22 mouse cellular contexts compared by ENCODE assay signal in genomic region chr2:30214745-30215144, GRCm38 (mm10). TPM values are rescaled to one million over a fixed set of nuclear protein-coding genes. Genes with fewer than 3 reads are reported as not detected.
DNase-seq lines count a peak whose midpoint lies in the region; ATAC-seq and TF ChIP-seq lines count a peak whose summit lies in the region.
"Had no signal": no experiment of that assay in that cellular context is flagged by ENCODE, and none has a peak within 500 bp of the region (broad histone marks: within the 10 kb centered on the region; RNA-seq: fewer than 3 reads in every experiment).

No protein-coding gene starts in this region.

- no peaks in the 10 kb centered on the region for H3K36me3 ChIP-seq in heart, embryonic 11.5 days (ENCODE audit: control insufficient read depth, insufficient read depth, low read length)
- no peaks in the 10 kb centered on the region for H3K36me3 ChIP-seq in lung, postnatal 0 days (ENCODE audit: insufficient read depth, low read length)
- no peaks in the 10 kb centered on the region for H3K36me3 ChIP-seq in forebrain, embryonic 14.5 days (ENCODE audit: control insufficient read depth, insufficient read depth, low read length)
- H3K36me3 ChIP-seq: embryonic facial prominence, embryonic 12.5 days; hindbrain, embryonic 10.5 days; limb, embryonic 12.5 days; lung, embryonic 15.5 days; midbrain, embryonic 15.5 days; neural tube, embryonic 15.5 days had no signal

- intact Hi-C loops in heart, postnatal 25 days (cut with DNase I) = no loop called here

- peak overlapping the region; percentile 42; the same call in 1 of the 2 replicates for H3K27ac ChIP-seq in heart, embryonic 11.5 days (ENCODE audit: low read depth, low read length)
- H3K27ac ChIP-seq in lung, postnatal 0 days (ENCODE audit: low read length) = peak overlapping the region; percentile 38
- H3K27ac ChIP-seq in forebrain, embryonic 14.5 days (ENCODE audit: low read depth, low read length) = no peak overlapping the region
- H3K27ac ChIP-seq: embryonic facial prominence, embryonic 12.5 days; forebrain, embryonic 13.5 days; hindbrain, embryonic 10.5 days; limb, embryonic 12.5 days; lung, embryonic 15.5 days; midbrain, embryonic 15.5 days; neural tube, embryonic 15.5 days had no signal

- no peak for TF ChIP-seq EP300 in lung, postnatal 0 days (IDR thresholded peaks at IDR 0.05)

- H3K4me3 ChIP-seq in heart, embryonic 11.5 days (ENCODE audit: low read depth, low read length) = no peak overlapping the region
- no peak overlapping the region for H3K4me3 ChIP-seq in lung, adult 2 months (replicated peaks; ENCODE audit: extremely low read depth, low read depth, low read length)
- no peak overlapping the region for H3K4me3 ChIP-seq in lung, postnatal 0 days (ENCODE audit: low read depth, low read length)
- no peak overlapping the region for H3K4me3 ChIP-seq in forebrain, embryonic 14.5 days (ENCODE audit: low read depth, low read length)
- H3K4me3 ChIP-seq: embryonic facial prominence, embryonic 12.5 days; erythroblast, embryonic 14.5 days; forebrain, embryonic 13.5 days; hindbrain, embryonic 10.5 days; limb, embryonic 12.5 days; lung, embryonic 15.5 days; midbrain, embryonic 15.5 days; neural tube, embryonic 15.5 days had no signal

- no peaks in the 10 kb centered on the region for H3K4me1 ChIP-seq in heart, embryonic 11.5 days (ENCODE audit: control insufficient read depth, insufficient read depth, low read length)
- H3K4me1 ChIP-seq in lung, adult 2 months (ENCODE audit: control insufficient read depth, insufficient read depth, low read length) = no peaks in the 10 kb centered on the region
- H3K4me1 ChIP-seq in lung, postnatal 0 days (ENCODE audit: insufficient read depth, low read depth, low read length) = no peaks in the 10 kb centered on the region
- H3K4me1 ChIP-seq in forebrain, embryonic 14.5 days (ENCODE audit: control insufficient read depth, insufficient read depth, low read length) = no peaks in the 10 kb centered on the region
- H3K4me1 ChIP-seq: embryonic facial prominence, embryonic 12.5 days; forebrain, embryonic 13.5 days; hindbrain, embryonic 10.5 days; limb, embryonic 12.5 days; lung, embryonic 15.5 days; midbrain, embryonic 15.5 days; neural tube, embryonic 15.5 days had no signal

- H3K4me2 ChIP-seq in heart, embryonic 11.5 days = no peak overlapping the region
- H3K4me2 ChIP-seq in lung, postnatal 0 days (replicated peaks; ENCODE audit: low read depth, low read length) = no peak overlapping the region
- H3K4me2 ChIP-seq in forebrain, embryonic 14.5 days (ENCODE audit: low read length) = no peak overlapping the region
- H3K4me2 ChIP-seq: embryonic facial prominence, embryonic 12.5 days; forebrain, embryonic 13.5 days; limb, embryonic 12.5 days; lung, embryonic 15.5 days; midbrain, embryonic 15.5 days; neural tube, embryonic 15.5 days had no signal

- 88% methylated on average over 3 of the region's 3 CpGs for WGBS in heart, embryonic 11.5 days (ENCODE audit: insufficient replicate concordance)
- WGBS in lung, adult 2 months = 70% methylated on average over 3 of the region's 3 CpGs
- 73% methylated on average over 3 of the region's 3 CpGs for WGBS in lung, postnatal 0 days
- WGBS in forebrain, embryonic 14.5 days = 96% methylated on average over 3 of the region's 3 CpGs

- TF ChIP-seq POLR2A in lung, adult 2 months (IDR thresholded peaks at IDR 0.05; ENCODE audit: borderline replicate concordance, extremely low read depth, low read depth, low read length) = no peak

- no peak overlapping the region for H3K9ac ChIP-seq in heart, embryonic 11.5 days (ENCODE audit: low read depth, low read length)
- H3K9ac ChIP-seq in lung, postnatal 0 days (replicated peaks; ENCODE audit: low read depth) = no peak overlapping the region
- H3K9ac ChIP-seq in forebrain, embryonic 14.5 days (ENCODE audit: low read length) = no peak overlapping the region
- H3K9ac ChIP-seq: embryonic facial prominence, embryonic 12.5 days; forebrain, embryonic 13.5 days; limb, embryonic 12.5 days; lung, embryonic 15.5 days; midbrain, embryonic 15.5 days; neural tube, embryonic 15.5 days had no signal

- 0 out of 2 replicates have a peak, but pooled peaks have one; percentile 35 for ATAC-seq in heart, embryonic 11.5 days (replicated peaks; ENCODE audit: insufficient number of reproducible peaks, low FRiP score, low TSS enrichment)
- peak; percentile 18; the same call in 1 of the 2 replicates for ATAC-seq in lung, postnatal 0 days
- ATAC-seq in forebrain, embryonic 14.5 days = no peak
- ATAC-seq: forebrain, embryonic 13.5 days; midbrain, embryonic 15.5 days had no signal

- H3K27me3 ChIP-seq in heart, embryonic 11.5 days (ENCODE audit: control insufficient read depth, insufficient read depth, low read length) = no peaks in the 10 kb centered on the region
- H3K27me3 ChIP-seq in lung, postnatal 0 days (replicated peaks; ENCODE audit: insufficient read depth, low read length) = no peaks in the 10 kb centered on the region
- no peaks in the 10 kb centered on the region for H3K27me3 ChIP-seq in forebrain, embryonic 14.5 days (replicated peaks; ENCODE audit: control insufficient read depth, insufficient read depth, low read length)
- H3K27me3 ChIP-seq: embryonic facial prominence, embryonic 12.5 days; forebrain, embryonic 13.5 days; limb, embryonic 12.5 days; lung, embryonic 15.5 days; midbrain, embryonic 15.5 days; neural tube, embryonic 15.5 days had no signal

- no peak for TF ChIP-seq CTCF in lung, adult 2 months (IDR thresholded peaks at IDR 0.05; ENCODE audit: insufficient read depth, low read length)
- no peak for TF ChIP-seq CTCF in lung, postnatal 0 days (IDR thresholded peaks at IDR 0.05)

- DNase-seq in heart, postnatal 25 days (ENCODE audit: low spot score) = no peak
- DNase-seq in lung, adult 18-20 months = peak; percentile 57 to 60
- DNase-seq in lung, adult 2 months = no peak
- no peak for DNase-seq in lung, postnatal 0 days (ENCODE audit: low spot score)
- DNase-seq in cerebellum, adult 11 months = no peak
- no peak for DNase-seq in forebrain, embryonic 14.5 days (ENCODE audit: low spot score)
- DNase-seq: adrenal gland, postnatal 25 days; cerebellum, adult 8-10 months; gastrocnemius, postnatal 25 days; kidney, adult 18-20 months; layer of hippocampus, adult 9-11 months; thymus, postnatal 14 days had no signal

- no peaks in the 10 kb centered on the region for H3K9me3 ChIP-seq in heart, embryonic 11.5 days (replicated peaks; ENCODE audit: control insufficient read depth, low read length)
- no peaks in the 10 kb centered on the region for H3K9me3 ChIP-seq in lung, postnatal 0 days (ENCODE audit: low read length)
- H3K9me3 ChIP-seq in forebrain, embryonic 14.5 days (replicated peaks; ENCODE audit: control insufficient read depth, low read length) = no peaks in the 10 kb centered on the region
- H3K9me3 ChIP-seq: embryonic facial prominence, embryonic 12.5 days; forebrain, embryonic 13.5 days; limb, embryonic 12.5 days; lung, embryonic 15.5 days; midbrain, embryonic 15.5 days; neural tube, embryonic 15.5 days had no signal

RNA-seq across cellular contexts. Expression of gene Kyat1, which starts 9.1 kb away (rescaled TPM):
- polyA plus RNA-seq in heart, embryonic 11.5 days (2014; fragmentation: Nextera tagmentation; extraction: Ambion mirVana) = 13.6 and 15.5 TPM in 2 replicates
- total RNA-seq in heart, postnatal 25 days (2021) = 10 to 100 TPM; 43.1 to 44.0 TPM
- polyA plus RNA-seq in lung, adult 2 months (2012; rRNA removed) = 23.5 and 51.9 TPM in 2 replicates
- polyA plus RNA-seq in lung, postnatal 0 days (2015; fragmentation: Nextera tagmentation; extraction: Ambion mirVana) = 12.7 and 17.1 TPM in 2 replicates
- 16.5 and 17.7 TPM in 2 replicates for polyA plus RNA-seq in forebrain, embryonic 14.5 days (2014; fragmentation: Nextera tagmentation; extraction: Ambion mirVana)

RNA-seq across cellular contexts. Expression of gene Lrrc8a, which starts 22.8 kb away (rescaled TPM):
- 38.1 and 46.9 TPM in 2 replicates for polyA plus RNA-seq in heart, embryonic 11.5 days (2014; fragmentation: Nextera tagmentation; extraction: Ambion mirVana)
- 10 to 100 TPM; 58.2 to 66.7 TPM for total RNA-seq in heart, postnatal 25 days (2021)
- polyA plus RNA-seq in lung, adult 2 months (2012; rRNA removed) = 56.5 and 66.7 TPM in 2 replicates
- polyA plus RNA-seq in lung, postnatal 0 days (2015; fragmentation: Nextera tagmentation; extraction: Ambion mirVana) = 58.2 and 68.8 TPM in 2 replicates
- 61.8 and 66.8 TPM in 2 replicates for polyA plus RNA-seq in forebrain, embryonic 14.5 days (2014; fragmentation: Nextera tagmentation; extraction: Ambion mirVana)

RNA-seq across cellular contexts. Expression of gene Gm28035, which starts 25.6 kb away (rescaled TPM):
- polyA plus RNA-seq in heart, embryonic 11.5 days (2014; fragmentation: Nextera tagmentation; extraction: Ambion mirVana) = 0.49 TPM in 1 of 2 replicates, not detected in the other
- 1 to 10 TPM; 3.7 to 4.4 TPM for total RNA-seq in heart, postnatal 25 days (2021)
- 11.6 and 18.8 TPM in 2 replicates for polyA plus RNA-seq in lung, adult 2 months (2012; rRNA removed)
- 0.12 and 0.21 TPM in 2 replicates for polyA plus RNA-seq in lung, postnatal 0 days (2015; fragmentation: Nextera tagmentation; extraction: Ambion mirVana)
- polyA plus RNA-seq in forebrain, embryonic 14.5 days (2014; fragmentation: Nextera tagmentation; extraction: Ambion mirVana) = 0.34 and 0.56 TPM in 2 replicates
- total RNA-seq: common myeloid progenitor, adult 5-6 weeks had no signal
- polyA plus RNA-seq: erythroblast, embryonic 14.5 days; hindbrain, embryonic 10.5 days; limb, embryonic 12.5 days had no signal

RNA-seq across cellular contexts. Expression of gene Spout1, which starts 36.5 kb away (rescaled TPM):
- 41.2 and 43.4 TPM in 2 replicates for polyA plus RNA-seq in heart, embryonic 11.5 days (2014; fragmentation: Nextera tagmentation; extraction: Ambion mirVana)
- total RNA-seq in heart, postnatal 25 days (2021) = 1 to 10 TPM; 4.5 to 6.1 TPM
- 18.3 and 18.8 TPM in 2 replicates for polyA plus RNA-seq in lung, adult 2 months (2012; rRNA removed)
- 21.7 and 23.4 TPM in 2 replicates for polyA plus RNA-seq in lung, postnatal 0 days (2015; fragmentation: Nextera tagmentation; extraction: Ambion mirVana)
- 59.6 and 60.7 TPM in 2 replicates for polyA plus RNA-seq in forebrain, embryonic 14.5 days (2014; fragmentation: Nextera tagmentation; extraction: Ambion mirVana)

RNA-seq across cellular contexts. Expression of gene Endog, which starts 43.5 kb away (rescaled TPM):
- polyA plus RNA-seq in heart, embryonic 11.5 days (2014; fragmentation: Nextera tagmentation; extraction: Ambion mirVana) = 30.0 and 33.4 TPM in 2 replicates
- total RNA-seq in heart, postnatal 25 days (2021) = 100 to 1,000 TPM in 1 of 2 experiments, 10 to 100 TPM in 1; 93.8 to 100 TPM
- 58.1 and 87.9 TPM in 2 replicates for polyA plus RNA-seq in lung, adult 2 months (2012; rRNA removed)
- polyA plus RNA-seq in lung, postnatal 0 days (2015; fragmentation: Nextera tagmentation; extraction: Ambion mirVana) = 19.6 and 24.4 TPM in 2 replicates
- polyA plus RNA-seq in forebrain, embryonic 14.5 days (2014; fragmentation: Nextera tagmentation; extraction: Ambion mirVana) = 12.8 and 17.4 TPM in 2 replicates

Comparison
In these comparisons a context has a peak if more than half of its experiments do, and no peak if none do; other contexts are left out.
1. DNase-seq: peak in lung, adult 18-20 months (2 of 2); none in heart, postnatal 25 days (single experiment), lung, adult 2 months (single experiment), lung, postnatal 0 days (single experiment), cerebellum, adult 11 months (single experiment) and forebrain, embryonic 14.5 days (single experiment).